Mouse (Mus musculus) limb, embryonic 14.5 days (tissue): Measurements from ENCODE around the gene Cbll1. TPM values are rescaled to one million over a fixed set of nuclear protein-coding genes. Genes with fewer than 3 reads are reported as not detected.
"Not testable (repeated sequence)": the region's sequence is repeated elsewhere in the genome, so short reads cannot be mapped to it uniquely, and the experiment has no call there.

Experiments used
- ATAC-seq: fragments of 200-750 bp; cut with Nextera tagmentation; 2 replicates; pipeline ENCODE4 v1.8.0; 2017; ENCODE audit warnings: low read depth, moderate number of reproducible peaks, moderate TSS enrichment; ENCODE audit not compliant: low FRiP score
- DNase-seq: peaks from one replicate; pipeline ENCODE4 v3.0.0-alpha.2; 2015; ENCODE audit warnings: low spot score
- H3K27ac ChIP-seq: fragments of 300-500 bp; sonication (generic); replicated peaks from 2 replicates; pipeline ENCODE4 v1.5.1; 2014; ENCODE audit warnings: low read depth, mild to moderate bottlenecking, low read length, moderate library complexity, mixed read lengths
- H3K27me3 ChIP-seq: fragments of 300-500 bp; sonication (generic); 2 replicates; pipeline ENCODE4 v1.6.1; 2014; ENCODE audit warnings: low read length, mixed read lengths; ENCODE audit not compliant: control insufficient read depth, insufficient read depth
- H3K36me3 ChIP-seq: fragments of 300-500 bp; sonication (generic); 2 replicates; pipeline ENCODE4 v1.6.1; 2014; ENCODE audit warnings: mild to moderate bottlenecking, low read length, moderate library complexity, mixed read lengths; ENCODE audit not compliant: control insufficient read depth, insufficient read depth
- H3K4me1 ChIP-seq: fragments of 300-500 bp; sonication (generic); 2 replicates; pipeline ENCODE4 v1.6.1; 2014; ENCODE audit warnings: antibody characterized with exemption, low read length, mixed read lengths; ENCODE audit not compliant: control insufficient read depth, insufficient read depth
- H3K4me2 ChIP-seq: fragments of 300-500 bp; sonication (generic); replicated peaks from 2 replicates; pipeline ENCODE4 v1.6.1; 2014; ENCODE audit warnings: low read depth, mild to moderate bottlenecking, low read length, moderate library complexity; ENCODE audit not compliant: severe bottlenecking
- H3K4me3 ChIP-seq: fragments of 300-500 bp; sonication (generic); replicated peaks from 2 replicates; pipeline ENCODE4 v1.5.1; 2014; ENCODE audit warnings: low read length
- H3K9ac ChIP-seq: fragments of 300-500 bp; sonication (generic); 2 replicates; pipeline ENCODE4 v1.6.1; 2014; ENCODE audit warnings: mild to moderate bottlenecking, low read depth, low read length, moderate library complexity; ENCODE audit not compliant: severe bottlenecking
- H3K9me3 ChIP-seq: fragments of 300-500 bp; sonication (generic); 2 replicates; pipeline ENCODE4 v1.6.1; 2016; ENCODE audit warnings: low read length; ENCODE audit not compliant: control insufficient read depth
- POLR2A ChIP-seq: fragments of 200-500 bp; IDR thresholded peaks from 2 replicates; pipeline ENCODE4 v1.8.0; 2012; ENCODE audit warnings: inconsistent platforms, mild to moderate bottlenecking, moderate library complexity, borderline replicate concordance; ENCODE audit not compliant: insufficient read depth, insufficient read length; ENCODE audit errors: extremely low read depth
- WGBS: fragments of 180-500 bp; shearing (Covaris S2); extraction: QIAGEN DNeasy Blood & Tissue Kit; methylation state at CpG from one replicate; pipeline ENCODE4 v1.1.7; 2014; 5-methylcytosine and 5-hydroxymethylcytosine counted together
- polyA plus RNA-seq, 2 experiments: library from polyadenylated mRNA; depleted of rRNA in 1 of 2; stranded (reverse) in 1 of 2; unstranded in 1 of 2; fragments of >200 nt; fragmentation: Nextera tagmentation in 1 of 2; extraction: Ambion mirVana in 1 of 2; gene quantifications; 2 replicates each; pipeline versions ENCODE4 v1.2.1 to v1.2.3; 2012 to 2014

The Cbll1 gene
- polyA plus RNA-seq, 2 experiments, result 11.2 to 16.9 TPM

- Histone ChIP-seq H3K27me3 (no peaks in the 10 kb centered on the region), H3K36me3 (peaks cover 6% of the 10 kb centered on the region; the same call in 1 of the 2 replicates), H3K9ac (peak overlapping the region; percentile 76), H3K27ac (peak overlapping the region; percentile 71; the same call in 1 of the 2 replicates), H3K4me2 (peak overlapping the region; percentile 73), H3K4me3 (peak overlapping the region; percentile 96), H3K9me3 (no peaks in the 10 kb centered on the region), H3K4me1 (peaks cover 11% of the 10 kb centered on the region)
- no peak for DNase-seq
- under 1% methylated on average over 25 of the region's 25 CpGs for WGBS
- TF ChIP-seq POLR2A, result no peak
- 0 out of 2 replicates have a peak, but pooled peaks have one; percentile 1 for ATAC-seq
These were observed 491 bp downstream of the Cbll1 start for GRCm38 (mm10) chr12:31498936-31499313.

- H3K9ac ChIP-seq, result no peak overlapping the region
- no peaks in the 10 kb centered on the region for H3K4me1 ChIP-seq
- ATAC-seq (peak; percentile 91), DNase-seq (peak; percentile 84)
- H3K36me3 ChIP-seq, result peaks cover 37% of the 10 kb centered on the region
- no peak overlapping the region for H3K27ac ChIP-seq
- WGBS, result 31% methylated on average over 6 of the region's 6 CpGs
- no peaks in the 10 kb centered on the region for H3K27me3 ChIP-seq
- TF ChIP-seq POLR2A, result no peak
- H3K4me3 ChIP-seq, result no peak overlapping the region
- no peak overlapping the region for H3K4me2 ChIP-seq
- H3K9me3 ChIP-seq, result no peaks in the 10 kb centered on the region
These were observed 13.0 kb downstream of the Cbll1 start for GRCm38 (mm10) chr12:31486431-31486830.

- H3K4me1 ChIP-seq, H3K36me3 ChIP-seq, H3K4me2 ChIP-seq, H3K9ac ChIP-seq, DNase-seq, H3K9me3 ChIP-seq, H3K27me3 ChIP-seq, H3K27ac ChIP-seq, H3K4me3 ChIP-seq: not testable (repeated sequence)
- WGBS, result 92% methylated on average over 5 of the region's 6 CpGs
- ATAC-seq, result peak; percentile 53; the same call in 1 of the 2 replicates
These were observed 21.2 kb downstream of the Cbll1 start for GRCm38 (mm10) chr12:31478182-31478581.

DNA sequence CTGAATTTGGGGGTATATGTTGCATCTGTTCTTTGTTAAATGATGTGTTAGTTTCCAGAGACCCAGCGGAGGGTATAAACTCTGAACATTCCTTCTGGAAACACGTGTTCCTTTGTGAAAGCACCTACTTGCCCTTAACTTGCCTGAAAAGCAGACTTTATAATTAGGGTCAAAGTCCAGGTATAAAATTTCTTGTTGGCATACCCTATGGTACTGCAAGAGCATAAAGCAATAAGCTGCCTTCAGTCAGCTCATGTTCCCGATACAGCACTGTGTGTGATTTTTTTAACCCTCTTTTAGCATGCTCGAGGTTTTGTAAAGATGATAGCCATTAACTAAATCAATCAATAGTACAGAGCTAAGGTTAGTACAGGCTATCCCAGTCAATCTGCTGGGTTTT is 36.8 kb downstream of the Cbll1 start:
- Histone ChIP-seq H3K27ac (no peak overlapping the region), H3K27me3 (no peaks in the 10 kb centered on the region), H3K9ac (no peak overlapping the region), H3K9me3 (no peaks in the 10 kb centered on the region), H3K36me3 (no peaks in the 10 kb centered on the region), H3K4me2 (no peak overlapping the region), H3K4me3 (no peak overlapping the region), H3K4me1 (no peaks in the 10 kb centered on the region)
- DNase-seq (no peak), ATAC-seq (no peak)
- TF ChIP-seq POLR2A, result no peak
- 40% methylated on average over 4 of the region's 4 CpGs for WGBS

DNA sequence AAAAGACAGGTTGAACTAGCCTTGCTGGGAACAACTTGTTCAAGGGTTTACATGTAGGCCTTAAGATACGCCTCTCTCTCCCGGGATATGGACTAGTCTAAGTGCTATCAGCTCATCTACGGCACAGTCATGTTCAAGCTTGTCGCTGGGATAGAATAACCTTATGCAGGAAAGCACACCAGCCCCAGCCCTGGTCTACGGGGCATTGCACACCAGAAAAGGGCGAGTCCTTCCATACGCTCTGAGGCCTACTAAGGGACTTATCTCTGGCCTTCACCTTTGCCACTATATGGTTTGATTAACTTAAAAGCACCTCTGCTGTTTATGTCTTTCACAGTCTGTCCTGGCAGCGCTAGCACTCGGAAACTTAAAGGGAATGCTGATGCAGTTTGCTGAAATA is 38.0 kb downstream of the Cbll1 start:
- no peak for TF ChIP-seq POLR2A
- Histone ChIP-seq H3K4me2 (no peak overlapping the region), H3K27ac (no peak overlapping the region), H3K27me3 (no peaks in the 10 kb centered on the region), H3K9me3 (no peaks in the 10 kb centered on the region), H3K9ac (no peak overlapping the region), H3K4me3 (no peak overlapping the region), H3K36me3 (no peaks in the 10 kb centered on the region), H3K4me1 (no peaks in the 10 kb centered on the region)
- DNase-seq, result no peak
- ATAC-seq, result no peak
- WGBS, result 94% methylated on average over 9 of the region's 9 CpGs

GRCm38 (mm10) chr12:31460270-31460669 is 39.1 kb downstream of the Cbll1 start:
- H3K4me2 ChIP-seq, ATAC-seq, H3K27ac ChIP-seq, H3K27me3 ChIP-seq, H3K9ac ChIP-seq, H3K36me3 ChIP-seq, H3K9me3 ChIP-seq, H3K4me3 ChIP-seq, H3K4me1 ChIP-seq, DNase-seq: not testable (repeated sequence)
- WGBS, result 40% methylated on average over 3 of the region's 3 CpGs
